Mouse (Mus musculus) testis, adult 2 months (tissue): ENCODE measurements around the gene Asf1a.

Source experiments
- CTCF ChIP-seq: fragments of 200-500 bp; IDR thresholded peaks from 2 replicates; pipeline ENCODE4 v1.5.1; 2012; ENCODE audit warnings: low read depth, mild to moderate bottlenecking, inconsistent platforms, low read length, moderate library complexity; ENCODE audit not compliant: control insufficient read depth, insufficient read depth, insufficient replicate concordance
- POLR2A ChIP-seq: fragments of 200-500 bp; IDR thresholded peaks from 2 replicates; pipeline ENCODE4 v1.6.1; 2012; ENCODE audit warnings: low read depth, mild to moderate bottlenecking, inconsistent platforms, low read length, moderate library complexity; ENCODE audit not compliant: control insufficient read depth

DNA sequence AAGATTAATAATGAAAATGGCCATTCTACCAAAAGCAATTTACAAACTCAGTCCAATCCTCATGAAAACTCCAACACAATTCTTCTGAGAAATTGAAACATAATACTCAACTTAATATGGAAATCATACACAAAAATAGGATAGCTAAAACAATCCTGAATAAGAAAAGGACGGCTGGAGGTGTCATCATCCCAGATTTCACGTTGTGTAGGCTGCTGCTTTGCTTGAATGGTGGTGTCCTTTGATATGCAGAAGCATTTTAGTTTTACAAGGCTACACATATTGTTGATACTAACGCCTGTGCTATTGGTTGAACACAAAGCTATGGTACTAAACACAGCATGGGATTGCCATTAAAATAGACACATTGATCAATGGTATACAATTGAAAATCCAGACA is 10.8 kb upstream of the Asf1a start:
- no peak for TF ChIP-seq POLR2A
- no peak for TF ChIP-seq CTCF
